Mouse (Mus musculus) G1E (cell line): ENCODE measurements at regions not wholly inside any gene's neighbourhood (a gene's known extent, or its start where the extent isn't known, plus 50 kb on each side); places are given as distances from the start of the nearest gene placed in this dataset.

Experiments
- CTCF ChIP-seq: IDR thresholded peaks from 2 replicates; pipeline ENCODE4 v1.5.1; 2012; ENCODE audit warnings: low read depth, low read length, inconsistent platforms, mixed read lengths
- GATA1 ChIP-seq: IDR thresholded peaks from 2 replicates; pipeline ENCODE4 v1.6.1; 2012; ENCODE audit warnings: borderline replicate concordance, low read length, inconsistent platforms, mixed read lengths
- GATA2 ChIP-seq: IDR thresholded peaks from 2 replicates; pipeline ENCODE4 v1.6.1; 2012; ENCODE audit warnings: low read depth, low read length, inconsistent platforms, borderline replicate concordance
- POLR2AphosphoS5 ChIP-seq: IDR thresholded peaks from 2 replicates; pipeline ENCODE4 v1.6.1; 2012; ENCODE audit warnings: low read depth, low read length, inconsistent platforms; ENCODE audit not compliant: insufficient replicate concordance
- TAL1 ChIP-seq: conservative IDR thresholded peaks from 2 replicates; pipeline ENCODE4 v1.6.1; 2012; ENCODE audit warnings: low read depth, low read length, inconsistent platforms, mixed read lengths

DNA sequence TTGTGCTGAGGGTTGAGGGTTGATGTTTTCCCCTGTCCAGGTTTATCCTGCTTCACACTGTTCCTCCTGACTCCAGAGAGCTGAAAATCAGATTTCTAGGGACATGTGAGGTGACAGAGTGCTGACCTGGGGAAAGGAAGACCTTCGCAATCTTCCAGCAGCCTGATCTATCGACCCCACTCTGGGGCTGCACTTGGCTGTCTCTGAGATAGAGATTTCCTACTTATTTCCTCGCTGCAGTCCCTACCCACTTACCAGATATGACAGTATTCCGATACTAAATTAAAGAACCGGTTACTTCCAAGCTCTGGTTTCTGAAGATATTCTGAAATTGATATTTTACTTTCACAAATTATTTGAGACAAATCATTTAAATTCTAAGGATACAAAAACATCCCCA lies 743.4 kb downstream of the Nova1 start:
- TF ChIP-seq CTCF (no peak), GATA1 (no peak), POLR2AphosphoS5 (no peak), TAL1 (no peak), GATA2 (no peak)
